Mouse (Mus musculus) layer of hippocampus, postnatal 36 days (tissue): ENCODE data around the gene Chrna5. TPM values are rescaled to one million over a fixed set of nuclear protein-coding genes. Genes with fewer than 3 reads are reported as not detected.

Source experiments
- DNase-seq, 2 experiments: peaks; one replicate each; pipeline ENCODE4 v3.0.0; 2022
- total RNA-seq, 2 experiments: library from RNA; stranded (reverse); gene quantifications; 2 replicates each; pipeline ENCODE4 v1.2.3; 2021

The Chrna5 gene
- total RNA-seq, 2 experiments from 2014 or later, result 8.3 to 9.1 TPM

GRCm38 (mm10) chr9:55023902-55024583, 43.4 kb downstream of the Chrna5 start:
- DNase-seq, result peak; percentile 54 to 72

- no peak for DNase-seq
Measured at GRCm38 (mm10) chr9:55025534-55026274, 45.0 kb downstream of the Chrna5 start.

DNA sequence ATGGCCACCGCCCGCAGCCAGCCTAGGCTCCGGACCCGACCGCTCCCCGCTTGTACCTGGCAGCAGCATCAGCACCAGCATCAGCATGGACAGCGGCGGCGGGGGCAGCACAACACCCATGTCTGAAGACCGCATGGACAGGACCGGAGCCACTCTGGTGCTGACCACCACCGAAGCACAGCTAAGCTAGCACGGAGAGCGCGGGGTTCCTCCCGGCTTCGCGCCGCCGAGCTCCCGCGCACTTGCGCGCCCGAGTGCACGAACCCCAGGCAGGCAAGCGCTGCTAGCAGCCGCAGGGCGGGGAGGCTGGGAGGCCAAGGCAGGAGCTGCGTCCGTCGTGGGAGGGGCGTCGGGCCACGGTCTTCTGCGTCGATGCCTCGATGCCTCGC, 45.6 kb downstream of the Chrna5 start, which contains the start of gene Chrna3:
Gene Chrna3, minus strand, starts transcription at position 288 of the 389 bp plus-strand sequence.
- DNase-seq, result no peak

GRCm38 (mm10) chr9:55031435-55032167, 50.9 kb downstream of the Chrna5 start:
- DNase-seq, result no peak

GRCm38 (mm10) chr9:55038948-55039347, 58.3 kb downstream of the Chrna5 start:
- DNase-seq, result no peak

DNA sequence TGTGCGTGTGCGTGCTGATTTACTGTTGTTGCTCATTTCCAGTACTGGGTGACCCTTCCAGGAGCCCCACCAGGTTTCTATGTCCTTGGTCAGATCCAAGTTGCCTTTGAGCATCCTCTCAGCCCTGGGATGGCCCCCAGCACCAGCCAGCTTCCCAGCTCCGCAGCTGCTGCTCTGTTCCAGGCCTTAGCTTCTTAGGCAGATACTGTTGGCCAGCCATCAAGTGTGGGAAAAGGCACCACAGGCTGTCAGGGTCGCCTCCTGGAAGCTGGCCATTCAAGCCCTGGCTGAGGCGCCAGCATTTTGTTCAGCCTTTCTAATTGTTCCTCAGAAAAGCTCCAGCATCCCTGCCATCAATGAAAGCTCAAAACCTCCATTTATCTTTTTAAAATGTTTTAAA, 59.3 kb downstream of the Chrna5 start:
- no peak for DNase-seq

GRCm38 (mm10) chr9:55041389-55041788, 60.7 kb downstream of the Chrna5 start:
- DNase-seq, result peak; percentile 6 to 23

DNA sequence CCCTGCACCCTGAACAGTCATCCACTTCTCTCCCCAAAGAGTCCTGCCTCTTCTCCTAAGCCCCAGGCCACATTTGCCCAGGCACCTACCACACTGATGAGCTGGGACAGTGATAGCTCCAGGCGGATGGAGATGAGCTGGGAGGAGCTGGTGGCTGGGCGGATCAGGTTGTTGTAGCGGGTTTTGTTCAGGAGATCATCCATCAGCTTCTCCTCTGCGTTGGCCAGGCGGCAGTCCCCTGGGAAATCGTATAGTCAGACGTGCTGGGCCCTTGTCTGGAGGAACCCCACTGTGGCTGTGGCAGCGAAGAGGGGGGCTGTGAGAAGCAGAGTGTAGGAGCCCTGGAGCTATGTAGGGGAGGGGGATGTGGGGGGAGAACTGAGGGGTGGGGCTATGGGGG, 63.0 kb downstream of the Chrna5 start:
- DNase-seq, result no peak

DNA sequence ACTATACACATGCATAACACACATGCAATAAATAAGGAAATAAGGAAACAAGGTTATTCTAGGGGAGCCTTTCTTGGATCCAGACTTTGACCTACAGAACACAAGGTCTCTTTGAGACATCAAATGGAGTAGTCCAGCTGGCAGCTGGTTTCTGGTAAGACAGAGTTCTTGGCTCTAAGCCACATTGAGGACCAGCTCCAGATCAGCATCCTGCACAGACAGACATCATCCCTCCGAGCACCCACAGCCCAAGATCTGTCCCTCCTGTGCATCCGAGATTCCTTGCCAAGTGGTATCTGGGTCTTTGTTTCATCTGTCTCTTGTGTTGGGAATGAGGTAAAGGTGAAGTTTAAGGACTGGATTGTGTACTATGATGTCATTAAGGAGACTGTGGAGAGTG, 64.3 kb downstream of the Chrna5 start:
- DNase-seq, result no peak

- DNase-seq, result no peak
Measured at GRCm38 (mm10) chr9:55046764-55047163, 66.1 kb downstream of the Chrna5 start.

DNA sequence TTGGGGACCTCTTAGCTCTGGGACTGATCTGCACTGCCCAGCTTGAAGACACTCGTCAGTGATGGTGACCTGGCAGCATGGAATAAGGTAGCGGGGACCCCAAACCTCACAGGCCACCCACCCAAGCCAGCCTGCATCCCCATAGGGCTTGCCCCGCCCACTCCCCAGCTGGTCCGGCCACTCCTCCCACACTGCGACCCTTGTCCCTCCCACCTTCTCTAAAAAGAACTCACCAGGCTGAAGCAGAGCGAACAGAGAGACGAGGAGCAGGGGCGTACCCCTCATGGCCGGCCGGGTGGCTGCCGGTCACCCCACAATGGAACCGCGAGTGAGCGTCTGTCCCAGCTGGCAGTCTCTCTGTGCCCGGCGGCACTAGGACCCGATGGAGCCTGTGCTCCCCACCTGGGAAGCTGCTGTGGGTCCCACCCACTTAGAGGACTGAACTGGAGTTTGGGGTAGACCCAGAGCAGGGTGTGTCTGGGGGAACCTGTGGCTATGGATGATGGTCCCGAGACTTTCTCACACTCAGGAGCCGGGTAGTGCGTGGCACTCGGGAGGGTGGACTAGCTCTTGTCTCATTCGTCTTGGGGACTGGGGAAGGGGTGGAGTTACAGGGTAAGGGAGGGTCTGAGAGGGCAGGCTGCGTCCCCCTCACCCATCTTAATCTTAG, 67.7 kb downstream of the Chrna5 start, which contains the start of gene Chrnb4:
Gene Chrnb4, minus strand, starts transcription at position 569 of the 670 bp plus-strand sequence.
- DNase-seq, result no peak

DNA sequence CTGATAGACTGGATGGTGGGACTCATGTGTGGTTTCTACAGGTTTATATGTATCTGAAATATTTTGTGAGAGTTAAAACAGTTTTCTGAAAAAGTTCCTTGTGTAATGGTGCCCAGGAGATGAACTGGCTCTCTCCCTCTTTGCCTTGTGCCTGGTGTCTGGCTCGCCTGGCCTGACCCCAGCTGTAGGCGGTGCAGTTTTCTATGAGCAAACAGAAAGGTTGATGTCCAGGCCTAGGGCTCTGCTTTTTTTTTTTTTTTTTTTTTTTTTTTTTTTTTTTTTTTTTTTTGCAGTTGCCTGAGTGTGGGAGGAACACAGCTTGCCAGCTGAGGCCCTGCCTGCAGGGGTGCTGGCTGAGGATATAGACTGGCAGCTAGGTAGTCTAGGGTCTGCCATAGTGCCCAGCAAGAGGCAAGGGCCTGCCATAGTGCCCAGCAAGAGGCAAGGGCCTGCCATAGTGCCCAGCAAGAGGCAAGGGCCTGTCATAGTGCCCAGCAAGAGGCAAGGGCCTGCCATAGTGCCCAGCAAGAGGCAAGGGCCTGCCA, 74.8 kb downstream of the Chrna5 start:
- DNase-seq, result no peak

Other genes starting within 250 kb of the Chrna5 start
- gene Wdr61, start 246.4 kb upstream of the Chrna5 start, total RNA-seq, result 10 to 100 TPM; 60.9 to 62.5 TPM
- 1 to 10 TPM; 1.2 TPM for gene Crabp1, start 216.1 kb upstream of the Chrna5 start, total RNA-seq
- 10 to 100 TPM; 53.1 to 56.3 TPM for gene Ireb2, start 117.1 kb upstream of the Chrna5 start, total RNA-seq
- 1 to 10 TPM; 2.3 to 2.5 TPM for gene Hykk, start 63.6 kb upstream of the Chrna5 start, total RNA-seq
- gene Psma4, start 30.1 kb upstream of the Chrna5 start, total RNA-seq, result 100 to 1,000 TPM; 131 to 134 TPM
- gene AY074887, start 29.9 kb upstream of the Chrna5 start, total RNA-seq, result under 1 TPM in 1 of 2 experiments, not detected in 1; 0.53 TPM
- under 1 TPM; 0.33 to 0.37 TPM for gene Chrna3, start 45.7 kb downstream of the Chrna5 start, total RNA-seq
- under 1 TPM in 1 of 2 experiments, not detected in 1; 0.10 TPM for gene Chrnb4, start 67.9 kb downstream of the Chrna5 start, total RNA-seq
- gene Ube2q2, start 168.0 kb downstream of the Chrna5 start, total RNA-seq, result 10 to 100 TPM; 62.0 to 66.6 TPM
- 10 to 100 TPM; 35.2 to 35.3 TPM for gene Fbxo22, start 228.0 kb downstream of the Chrna5 start, total RNA-seq